Mouse (Mus musculus): ENCODE measurements around the gene Zcrb1.

Gene Zcrb1

DNA sequence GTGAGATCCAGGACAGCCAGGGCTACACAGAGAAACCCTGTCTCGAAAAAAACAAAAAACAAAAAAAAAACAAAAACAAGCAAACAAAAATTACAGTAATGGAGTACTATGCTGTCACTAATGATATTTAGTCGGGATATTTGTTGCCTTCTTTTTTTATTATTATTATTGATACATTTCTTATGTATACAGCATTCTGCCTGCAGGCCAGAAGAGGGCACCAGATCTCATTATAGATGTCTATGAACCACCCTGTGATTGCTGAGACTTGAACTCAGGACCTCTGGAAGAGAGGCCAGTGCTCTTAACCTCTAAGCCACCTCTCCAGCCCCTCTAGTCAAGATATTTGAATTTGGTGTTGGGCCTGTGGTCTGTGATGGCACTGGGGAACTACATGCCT is 26.3 kb downstream of the Zcrb1 start:
- DNase-seq (ENCODE audit: low read depth), result peak; percentile 22

DNA sequence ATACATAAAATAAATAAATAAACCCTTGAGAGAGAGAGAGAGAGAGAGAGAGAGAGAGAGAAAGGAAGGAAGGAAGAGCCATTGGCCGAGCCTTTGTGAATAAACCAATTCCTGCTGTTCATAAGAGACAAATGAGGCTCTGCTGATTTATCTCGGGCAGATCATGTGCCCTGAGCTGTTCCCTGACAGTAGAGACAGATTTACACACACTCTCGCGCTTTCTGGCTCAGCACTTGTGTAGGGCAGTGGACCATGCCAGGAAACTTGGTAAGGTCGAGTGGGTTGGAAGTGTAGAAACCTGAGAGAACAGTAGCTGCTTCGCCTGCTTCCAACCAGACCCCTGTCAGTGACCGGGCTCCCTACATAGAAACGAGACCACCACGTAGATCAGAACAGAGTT is 29.6 kb downstream of the Zcrb1 start:
- no peak for DNase-seq (ENCODE audit: low read depth)

GRCm38 (mm10) chr15:93365561-93365960 is 32.6 kb downstream of the Zcrb1 start:
- DNase-seq (ENCODE audit: low read depth), result no peak

DNA sequence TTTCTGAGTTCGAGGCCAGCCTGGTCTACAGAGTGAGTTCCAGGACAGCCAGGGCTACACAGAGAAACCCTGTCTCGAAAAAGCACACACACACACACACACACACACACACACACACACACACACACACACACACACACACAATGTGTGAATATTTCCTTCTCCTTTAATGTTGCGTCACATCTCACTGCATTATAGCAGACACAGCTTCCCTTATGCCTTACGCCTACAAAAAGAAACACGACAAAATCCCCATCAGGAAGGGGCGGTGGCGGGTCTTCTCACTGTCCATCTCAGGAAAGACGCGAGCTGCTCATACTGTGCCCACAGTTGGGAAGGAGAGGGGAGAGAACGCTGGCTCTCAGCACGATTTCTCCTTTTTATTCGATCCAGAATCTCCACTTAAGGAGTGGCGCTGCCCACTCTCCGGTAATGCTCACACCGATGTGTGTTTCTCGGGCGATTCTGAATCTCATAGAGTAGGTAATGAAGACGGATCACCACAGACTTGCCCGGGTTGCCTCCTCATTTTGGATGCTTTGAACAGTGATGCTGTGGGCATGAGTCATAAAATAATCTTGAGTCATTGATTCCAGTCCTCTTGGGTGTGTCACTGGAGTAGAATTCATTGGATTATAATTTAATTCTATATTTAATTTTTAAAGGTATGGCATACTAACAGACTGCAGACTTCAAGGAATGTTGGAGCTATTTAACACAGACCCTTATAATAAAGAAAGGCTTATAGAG is 39.6 kb downstream of the Zcrb1 start:
- DNase-seq (ENCODE audit: low read depth), result no peak

DNA sequence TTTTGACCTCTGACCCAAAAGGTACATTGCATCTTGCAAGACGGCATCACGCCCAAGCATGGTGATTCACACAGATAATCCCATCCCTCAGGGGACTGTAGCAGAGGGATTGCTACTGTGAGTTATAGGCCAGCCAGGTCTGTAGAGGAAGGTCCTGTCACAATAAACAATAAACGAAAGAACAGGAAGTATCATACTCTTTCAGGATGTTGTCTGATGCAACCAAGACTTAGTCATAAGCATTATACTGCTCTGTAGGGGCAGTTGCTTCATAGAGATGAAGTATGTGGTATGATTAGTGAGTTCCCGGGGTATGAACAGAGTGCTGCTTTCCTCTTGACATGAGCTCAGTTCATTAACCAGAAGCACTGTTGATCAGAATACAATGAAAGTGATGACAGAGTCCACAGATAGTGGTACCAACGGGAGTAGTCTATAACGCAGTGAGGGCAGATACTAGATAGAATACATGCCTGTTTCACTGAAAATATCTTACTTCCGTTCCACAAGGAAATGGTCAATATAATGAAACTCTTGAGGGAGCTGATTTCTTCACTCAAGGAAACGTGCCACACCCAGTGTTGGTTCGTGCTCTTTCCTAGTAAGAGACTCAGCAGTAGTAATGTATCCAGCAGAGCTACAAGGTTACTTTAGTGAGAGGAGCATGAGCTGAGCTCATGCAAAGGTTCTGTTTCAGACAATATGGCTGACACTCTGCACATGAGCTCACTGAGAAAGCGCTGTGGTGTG is 57.3 kb downstream of the Zcrb1 start:
- no peak for DNase-seq (ENCODE audit: low read depth)

GRCm38 (mm10) chr15:93336925-93337761 is 61.0 kb downstream of the Zcrb1 start, which contains the start of gene Yaf2:
Gene Yaf2 (minus strand): TSS chr15:93336935.
- DNase-seq (ENCODE audit: low read depth), result peak; percentile 91

- DNase-seq (ENCODE audit: low read depth), result no peak
Observed at GRCm38 (mm10) chr15:93336658-93336924, 61.5 kb downstream of the Zcrb1 start.
